Mouse (Mus musculus): ENCODE results near the gene Prdx6. TPM values are rescaled to one million over a fixed set of nuclear protein-coding genes. Genes with fewer than 3 reads are reported as not detected.

The Prdx6 gene
- total RNA-seq, 2 experiments from 2014 or later, result 97.9 to 112 TPM

Other genes starting within 250 kb of the Prdx6 start
- gene Zbtb37, start 216.4 kb downstream of the Prdx6 start, total RNA-seq (2021), result 10 to 100 TPM; 39.2 to 46.5 TPM
- 10 to 100 TPM; 22.4 to 25.7 TPM for gene Dars2, start 180.6 kb downstream of the Prdx6 start, total RNA-seq (2021)
- 1 to 10 TPM; 3.5 to 4.7 TPM for gene Cenpl, start 180.5 kb downstream of the Prdx6 start, total RNA-seq (2021)
- gene Klhl20, start 119.7 kb downstream of the Prdx6 start, total RNA-seq (2021), result 10 to 100 TPM; 24.1 to 26.2 TPM
- 10 to 100 TPM; 46.8 to 56.4 TPM for gene Ankrd45, start 108.5 kb downstream of the Prdx6 start, total RNA-seq (2021)
- not detected for gene Tex50, start 91.9 kb downstream of the Prdx6 start, total RNA-seq (2021)
- gene Tnfsf4, start 144.2 kb upstream of the Prdx6 start, total RNA-seq (2021), result not detected
- gene Tnfsf18, start 243.4 kb upstream of the Prdx6 start, total RNA-seq (2021), result not detected

All from left cerebral cortex, postnatal 4 days (tissue).